Mouse (Mus musculus) forebrain, embryonic 15.5 days (tissue): ENCODE results near the gene Smim11. TPM values are rescaled to one million over a fixed set of nuclear protein-coding genes. Genes with fewer than 3 reads are reported as not detected.

Experiments
- ATAC-seq: fragments of 200-750 bp; cut with Nextera tagmentation; replicated peaks from 2 replicates; pipeline ENCODE4 v1.8.0; 2017; ENCODE audit warnings: mild to moderate bottlenecking, moderate TSS enrichment, moderate library complexity
- H3K27ac ChIP-seq: fragments of 300-500 bp; sonication (generic); replicated peaks from 2 replicates; pipeline ENCODE4 v1.5.1; 2015; ENCODE audit warnings: mild to moderate bottlenecking, inconsistent platforms
- H3K27me3 ChIP-seq: fragments of 300-500 bp; sonication (generic); 2 replicates; pipeline ENCODE4 v1.6.1; 2015; ENCODE audit warnings: inconsistent platforms
- H3K36me3 ChIP-seq: fragments of 300-500 bp; sonication (generic); 2 replicates; pipeline ENCODE4 v1.6.1; 2015; ENCODE audit warnings: mild to moderate bottlenecking, inconsistent platforms
- H3K4me1 ChIP-seq: fragments of 300-500 bp; sonication (generic); 2 replicates; pipeline ENCODE4 v1.6.1; 2015; ENCODE audit warnings: inconsistent platforms
- H3K4me2 ChIP-seq: fragments of 300-500 bp; sonication (generic); replicated peaks from 2 replicates; pipeline ENCODE4 v1.6.1; 2015; ENCODE audit warnings: mild to moderate bottlenecking, inconsistent platforms
- H3K4me3 ChIP-seq: fragments of 300-500 bp; sonication (generic); 2 replicates; pipeline ENCODE4 v1.5.1; 2015; ENCODE audit warnings: mild to moderate bottlenecking, inconsistent platforms
- H3K9ac ChIP-seq: fragments of 300-500 bp; sonication (generic); replicated peaks from 2 replicates; pipeline ENCODE4 v1.6.1; 2015; ENCODE audit warnings: mild to moderate bottlenecking, inconsistent platforms
- H3K9me3 ChIP-seq: fragments of 300-500 bp; sonication (generic); 2 replicates; pipeline ENCODE4 v1.6.1; 2016; ENCODE audit warnings: inconsistent platforms
- WGBS: fragments of 180-500 bp; shearing (Covaris S2); methylation state at CpG from one replicate; pipeline ENCODE4 v1.1.7; 2015; ENCODE audit warnings: mixed read lengths; 5-methylcytosine and 5-hydroxymethylcytosine counted together
- polyA plus RNA-seq: library from polyadenylated mRNA; unstranded; fragments of >200 nt; fragmentation: Nextera tagmentation; extraction: Ambion mirVana; gene quantifications from 2 replicates; pipeline ENCODE4 v1.2.1, GENCODE M21; 2015

The Smim11 gene
- polyA plus RNA-seq, 1 experiment from 2014 or later = 92.6 TPM

DNA sequence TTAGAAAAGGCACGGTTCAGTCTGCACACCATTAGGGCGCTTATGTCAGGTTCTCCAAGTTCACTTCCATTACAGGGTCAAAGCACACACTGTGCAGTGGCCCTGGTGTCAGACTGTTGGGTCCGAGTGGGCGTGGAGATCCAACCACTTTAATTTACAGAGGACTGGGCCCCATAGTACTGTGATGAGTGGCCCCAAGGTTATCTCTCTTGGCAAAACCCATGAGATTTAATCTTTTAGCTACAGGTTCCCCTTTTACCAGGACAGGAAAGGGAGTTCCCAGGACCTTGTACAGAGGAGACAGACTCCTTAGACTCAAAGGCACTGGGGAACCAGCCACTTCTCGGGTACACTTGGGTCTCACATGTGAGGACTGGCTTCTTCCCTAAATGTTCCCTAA, 54.3 kb downstream of the Smim11 start:
- H3K9me3 ChIP-seq = no peaks in the 10 kb centered on the region
- 79% methylated on average over 5 of the region's 5 CpGs for WGBS
- no peak for ATAC-seq
- no peak overlapping the region for H3K27ac ChIP-seq
- H3K36me3 ChIP-seq = no peaks in the 10 kb centered on the region
- H3K9ac ChIP-seq = no peak overlapping the region
- no peak overlapping the region for H3K4me3 ChIP-seq
- H3K4me1 ChIP-seq = 0 out of 2 replicates have a peak, but pooled peaks cover 3% of the 10 kb centered on the region
- no peak overlapping the region for H3K4me2 ChIP-seq
- no peaks in the 10 kb centered on the region for H3K27me3 ChIP-seq

- Histone ChIP-seq H3K36me3 (no peaks in the 10 kb centered on the region), H3K9me3 (no peaks in the 10 kb centered on the region), H3K27me3 (no peaks in the 10 kb centered on the region), H3K9ac (no peak overlapping the region), H3K4me2 (no peak overlapping the region), H3K27ac (no peak overlapping the region), H3K4me1 (0 out of 2 replicates have a peak, but pooled peaks cover 3% of the 10 kb centered on the region), H3K4me3 (no peak overlapping the region)
- WGBS = 81% methylated on average over 11 of the region's 11 CpGs
- no peak for ATAC-seq
Observed at GRCm38 (mm10) chr16:92355982-92356381, 54.9 kb downstream of the Smim11 start.

GRCm38 (mm10) chr16:92357023-92357422, 55.9 kb downstream of the Smim11 start:
- Histone ChIP-seq H3K27ac (no peak overlapping the region), H3K4me1 (0 out of 2 replicates have a peak, but pooled peaks cover 3% of the 10 kb centered on the region), H3K9ac (no peak overlapping the region), H3K4me2 (no peak overlapping the region), H3K27me3 (no peaks in the 10 kb centered on the region), H3K36me3 (no peaks in the 10 kb centered on the region), H3K9me3 (no peaks in the 10 kb centered on the region), H3K4me3 (no peak overlapping the region)
- WGBS = 69% methylated on average over 9 of the region's 9 CpGs
- ATAC-seq = no peak

- Histone ChIP-seq H3K36me3 (no peaks in the 10 kb centered on the region), H3K4me3 (no peak overlapping the region), H3K9me3 (no peaks in the 10 kb centered on the region), H3K27me3 (no peaks in the 10 kb centered on the region), H3K27ac (no peak overlapping the region), H3K9ac (no peak overlapping the region), H3K4me1 (0 out of 2 replicates have a peak, but pooled peaks cover 3% of the 10 kb centered on the region), H3K4me2 (no peak overlapping the region)
- no peak for ATAC-seq
- 34% methylated on average over 10 of the region's 10 CpGs for WGBS
Observed at GRCm38 (mm10) chr16:92357566-92357965, 56.5 kb downstream of the Smim11 start.

DNA sequence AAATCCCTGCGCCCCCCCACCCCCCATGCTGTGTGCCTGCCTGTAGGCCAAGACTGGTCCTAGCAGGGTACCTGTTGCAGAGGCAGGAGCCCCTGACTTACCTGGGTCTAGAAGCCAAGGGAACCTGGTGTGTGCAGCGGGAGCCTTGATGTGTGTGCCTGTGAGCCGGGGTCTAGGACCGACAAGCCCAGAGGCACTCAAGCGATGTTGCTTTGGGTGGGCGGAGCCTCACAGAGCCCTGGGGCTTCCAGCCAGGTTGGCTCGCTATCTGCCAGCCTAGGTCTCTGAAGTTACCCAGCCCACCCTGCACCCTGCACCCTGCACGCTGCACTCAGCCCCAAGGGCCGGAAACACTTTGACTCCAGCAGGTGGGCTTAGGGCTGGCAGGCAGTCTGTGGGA, 57.6 kb downstream of the Smim11 start:
- Histone ChIP-seq H3K9ac (no peak overlapping the region), H3K27me3 (no peaks in the 10 kb centered on the region), H3K4me2 (no peak overlapping the region), H3K27ac (no peak overlapping the region), H3K9me3 (no peaks in the 10 kb centered on the region), H3K4me1 (0 out of 2 replicates have a peak, but pooled peaks cover 3% of the 10 kb centered on the region), H3K4me3 (no peak overlapping the region), H3K36me3 (no peaks in the 10 kb centered on the region)
- 0 out of 2 replicates have a peak, but pooled peaks have one; percentile 43 for ATAC-seq
- WGBS = 21% methylated on average over 9 of the region's 9 CpGs

DNA sequence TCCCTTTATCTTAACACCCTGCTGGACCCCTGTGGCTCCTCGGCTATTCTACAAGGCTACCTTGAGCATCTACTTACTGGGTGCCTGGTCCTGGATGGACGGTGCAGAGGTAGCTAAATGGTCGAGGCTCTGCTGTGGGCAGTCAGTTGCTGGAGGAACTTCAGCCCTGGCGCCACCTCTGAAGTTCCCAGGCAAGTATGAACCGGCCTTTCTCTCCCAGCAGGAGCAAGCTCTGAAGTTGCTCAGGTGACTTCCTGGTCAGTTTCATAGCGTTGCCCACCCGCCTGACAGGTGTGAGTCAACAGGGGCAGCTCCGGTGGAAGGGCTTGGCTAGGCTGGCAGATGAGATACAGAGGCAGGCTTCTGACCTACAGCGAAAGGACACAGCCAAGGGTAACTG, 58.1 kb downstream of the Smim11 start, which contains the start of gene Kcne1:
Kcne1 (minus strand) TSS at position 240 of the 400 bp plus-strand sequence.
- no peak for ATAC-seq
- WGBS = 68% methylated on average over 9 of the region's 9 CpGs
- H3K9me3 ChIP-seq = no peaks in the 10 kb centered on the region
- no peaks in the 10 kb centered on the region for H3K27me3 ChIP-seq
- 0 out of 2 replicates have a peak, but pooled peaks cover 3% of the 10 kb centered on the region for H3K4me1 ChIP-seq
- H3K36me3 ChIP-seq = no peaks in the 10 kb centered on the region
- H3K27ac ChIP-seq = no peak within 1 kb of the TSS
- H3K9ac ChIP-seq = no peak within 1 kb of the TSS
- H3K4me2 ChIP-seq = no peak within 1 kb of the TSS
- H3K4me3 ChIP-seq = no peak within 1 kb of the TSS

GRCm38 (mm10) chr16:92360711-92361110, 59.6 kb downstream of the Smim11 start:
- H3K4me3 ChIP-seq = no peak overlapping the region
- H3K9me3 ChIP-seq = no peaks in the 10 kb centered on the region
- ATAC-seq = no peak
- WGBS = 70% methylated on average over 7 of the region's 7 CpGs
- H3K27me3 ChIP-seq = no peaks in the 10 kb centered on the region
- no peak overlapping the region for H3K4me2 ChIP-seq
- 0 out of 2 replicates have a peak, but pooled peaks cover 3% of the 10 kb centered on the region for H3K4me1 ChIP-seq
- H3K9ac ChIP-seq = no peak overlapping the region
- no peaks in the 10 kb centered on the region for H3K36me3 ChIP-seq
- H3K27ac ChIP-seq = no peak overlapping the region

Other genes starting within 250 kb of the Smim11 start
- gene Mrps6, start 243.0 kb upstream of the Smim11 start, polyA plus RNA-seq = 142 and 153 TPM in 2 replicates
- gene Gm49711, start 243.0 kb upstream of the Smim11 start, polyA plus RNA-seq = 0.42 and 0.57 TPM in 2 replicates
- 10.8 and 12.4 TPM in 2 replicates for gene Slc5a3, start 243.0 kb upstream of the Smim11 start, polyA plus RNA-seq
- 11.5 and 23.2 TPM in 2 replicates for gene Kcne2, start 8.9 kb upstream of the Smim11 start, polyA plus RNA-seq
- gene Fam243, start 20.2 kb downstream of the Smim11 start, polyA plus RNA-seq = 0.17 TPM in 1 of 2 replicates, not detected in the other
- 0.33 TPM in 1 of 2 replicates, not detected in the other for gene Kcne1, start 58.2 kb downstream of the Smim11 start, polyA plus RNA-seq
- gene Rcan1, start 169.6 kb downstream of the Smim11 start, polyA plus RNA-seq = 49.8 and 52.8 TPM in 2 replicates
- 4.0 and 9.0 TPM in 2 replicates for gene Clic6, start 184.4 kb downstream of the Smim11 start, polyA plus RNA-seq